Mouse (Mus musculus) right cerebral cortex, postnatal 14 days (tissue): ENCODE measurements around the gene Lmo7.

ENCODE experiments used
- DNase-seq: peaks from one replicate; pipeline ENCODE4 v3.0.0; 2022

Gene Lmo7

GRCm38 (mm10) chr14:101780016-101780415, 50.3 kb downstream of the Lmo7 start:
- DNase-seq = no peak

DNA sequence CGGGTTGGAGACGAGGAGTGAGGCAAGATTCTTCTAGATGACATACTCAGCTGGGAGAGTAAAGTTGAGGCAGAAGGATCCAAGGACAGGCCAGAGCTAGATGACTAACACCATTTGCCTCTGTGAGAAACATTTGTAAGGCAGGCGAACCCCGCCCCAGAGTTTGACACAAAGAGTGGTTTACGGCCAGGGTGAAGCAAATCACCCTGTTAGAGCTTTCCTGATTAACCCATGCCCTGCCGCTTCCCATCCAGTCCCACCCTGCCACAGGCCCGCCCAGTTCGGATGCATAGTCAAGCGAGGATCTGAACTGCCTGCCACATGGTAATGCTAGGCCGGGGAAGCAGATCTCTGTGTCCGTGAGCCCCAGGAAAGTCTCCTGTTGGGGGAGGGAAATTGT, 51.5 kb downstream of the Lmo7 start:
- DNase-seq = no peak

GRCm38 (mm10) chr14:101781943-101782510, 52.3 kb downstream of the Lmo7 start:
- no peak for DNase-seq

GRCm38 (mm10) chr14:101784315-101784945, 54.7 kb downstream of the Lmo7 start:
- DNase-seq = no peak

DNA sequence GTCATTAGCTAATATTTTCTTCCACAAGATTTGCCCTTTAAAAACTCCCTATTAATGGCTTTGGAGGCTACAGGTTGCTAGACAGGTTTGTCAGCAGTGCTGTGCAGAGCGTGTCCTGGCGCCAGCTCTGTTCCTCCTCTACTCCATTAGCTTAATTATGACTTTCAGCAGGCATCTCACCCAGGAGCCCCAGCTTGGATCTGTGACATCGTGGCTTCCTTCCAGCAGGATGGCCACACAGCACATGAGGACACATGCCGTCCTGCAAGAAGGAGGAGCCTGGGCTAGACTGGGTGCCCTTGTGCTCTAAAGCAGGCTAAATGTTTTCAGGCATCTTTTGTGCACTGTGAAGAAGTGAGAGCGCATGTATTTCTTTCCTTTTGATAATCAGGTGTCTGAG, 58.1 kb downstream of the Lmo7 start:
- DNase-seq = no peak

DNA sequence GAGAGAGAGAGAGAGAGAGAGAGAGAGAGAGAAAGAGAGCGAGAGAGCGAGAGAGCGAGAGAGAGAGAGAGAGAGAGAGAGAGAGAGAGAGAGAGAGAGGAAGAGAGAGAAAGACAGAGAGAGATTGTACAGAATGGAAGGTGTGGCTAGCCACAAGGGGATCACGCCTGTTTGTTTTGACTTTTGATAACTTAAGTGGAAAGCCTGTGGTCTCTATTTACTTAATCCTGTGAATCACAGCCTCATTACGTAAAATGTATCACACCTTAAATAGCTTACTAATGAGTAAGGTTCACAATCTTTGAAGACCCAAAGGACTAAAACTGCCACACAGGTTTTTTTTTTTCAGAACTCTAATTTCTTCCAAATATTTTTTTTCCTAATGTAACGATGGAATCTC, 58.7 kb downstream of the Lmo7 start:
- DNase-seq = no peak

DNA sequence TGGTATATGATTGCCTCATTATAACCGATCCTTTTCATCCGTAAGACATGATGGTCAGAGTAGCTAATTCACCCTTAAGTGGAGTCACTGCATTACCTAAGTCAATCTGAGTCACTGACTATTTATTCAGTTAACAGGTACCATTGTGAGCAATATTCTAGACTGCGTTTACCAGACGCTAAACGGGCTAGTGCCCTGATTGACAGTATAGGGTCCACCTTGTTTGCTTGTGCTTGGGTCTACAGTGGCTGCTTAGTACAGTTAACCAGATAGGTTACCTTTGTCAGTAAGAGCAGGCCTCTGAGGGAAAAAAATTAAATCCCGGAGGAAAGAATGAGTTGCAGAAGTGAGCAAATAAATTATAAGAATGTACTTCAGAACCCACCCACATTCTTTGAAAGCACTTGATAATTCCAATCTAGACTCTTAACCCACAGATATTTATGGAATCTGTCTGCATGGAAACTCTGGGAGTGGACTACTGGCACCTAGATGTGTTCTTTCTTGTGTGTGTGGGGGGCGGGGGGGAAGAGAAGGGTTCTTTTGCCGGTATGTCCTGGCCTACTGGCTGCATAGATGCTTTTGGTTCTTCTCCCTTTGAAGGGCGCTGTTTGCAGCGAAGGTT, 64.9 kb downstream of the Lmo7 start:
- DNase-seq = no peak

DNA sequence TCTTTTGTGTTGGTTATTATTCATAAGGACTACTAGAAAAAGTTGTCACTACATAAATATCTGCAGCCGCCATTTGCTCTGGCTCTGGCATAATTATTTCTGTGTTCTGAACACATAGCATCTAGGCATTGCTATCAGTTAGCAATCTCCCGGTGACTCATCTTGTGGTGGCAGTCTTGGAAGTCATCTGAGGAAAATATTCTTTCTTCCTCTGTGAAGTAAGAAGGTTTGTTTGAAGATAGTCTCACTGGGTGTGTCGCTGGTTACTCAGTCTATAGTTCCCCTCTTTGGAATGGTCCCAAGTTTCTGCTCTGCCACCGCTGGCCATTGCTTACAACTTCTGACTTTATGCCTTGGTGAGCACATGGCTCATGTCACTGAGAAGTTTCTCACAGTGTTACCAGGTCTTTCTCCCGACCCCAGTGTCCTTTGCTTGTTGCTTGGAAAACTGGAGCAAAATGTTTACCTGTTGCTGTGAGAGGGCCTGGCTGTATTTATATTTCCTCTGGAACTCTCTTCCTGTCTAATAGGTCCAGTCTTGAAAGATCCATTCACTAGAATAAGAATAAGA, 68.3 kb downstream of the Lmo7 start:
- no peak for DNase-seq

- DNase-seq = no peak
Measured at GRCm38 (mm10) chr14:101798766-101799165, 69.0 kb downstream of the Lmo7 start.

- no peak for DNase-seq
Measured at GRCm38 (mm10) chr14:101801674-101802073, 71.9 kb downstream of the Lmo7 start.

- no peak for DNase-seq
Measured at GRCm38 (mm10) chr14:101804119-101804518, 74.4 kb downstream of the Lmo7 start.

GRCm38 (mm10) chr14:101804562-101805327, 75.0 kb downstream of the Lmo7 start:
- DNase-seq = no peak

- no peak for DNase-seq
Measured at GRCm38 (mm10) chr14:101805328-101805697, 75.6 kb downstream of the Lmo7 start.

- DNase-seq = no peak
Measured at GRCm38 (mm10) chr14:101806058-101806457, 76.3 kb downstream of the Lmo7 start.

DNA sequence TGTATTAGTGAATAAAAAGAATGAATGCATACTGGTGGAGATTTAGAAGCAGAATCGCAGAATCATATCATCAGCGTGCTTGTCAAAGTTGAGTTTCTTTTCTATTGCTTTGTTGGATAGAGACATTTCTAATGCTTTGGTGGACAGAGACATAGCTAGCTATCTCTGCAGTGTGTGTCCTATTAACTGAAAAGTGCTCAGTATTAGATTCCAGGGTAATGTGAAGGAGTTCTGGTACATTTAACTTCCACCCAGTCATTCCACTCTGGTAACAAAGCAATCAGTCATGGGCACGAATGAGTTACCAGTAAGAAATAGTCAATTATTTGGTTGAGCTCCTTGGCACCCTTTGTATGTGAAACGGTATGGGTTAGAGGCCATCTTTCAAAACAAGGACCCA, 76.8 kb downstream of the Lmo7 start:
- no peak for DNase-seq

- no peak for DNase-seq
Measured at GRCm38 (mm10) chr14:101816450-101816849, 86.7 kb downstream of the Lmo7 start.

DNA sequence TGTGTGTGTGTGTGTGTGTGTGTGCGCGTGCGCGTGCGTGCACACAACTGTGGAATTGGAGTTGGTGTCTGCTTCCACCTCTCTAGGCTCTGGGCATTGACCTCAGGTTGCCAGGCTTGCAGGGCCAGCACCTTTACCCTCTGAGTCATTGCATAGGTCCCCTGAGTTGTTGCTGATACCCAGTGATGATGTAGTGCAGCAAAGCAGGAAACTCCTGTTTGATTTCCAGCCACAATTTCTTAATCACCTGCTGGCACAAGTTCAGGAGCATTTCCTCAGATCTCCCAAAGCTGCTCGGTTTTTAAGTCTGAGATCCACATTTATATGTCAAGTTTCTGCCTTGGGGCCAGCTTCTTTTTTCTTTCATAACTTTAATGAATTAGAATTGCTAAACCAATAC, 92.6 kb downstream of the Lmo7 start:
- DNase-seq = no peak

DNA sequence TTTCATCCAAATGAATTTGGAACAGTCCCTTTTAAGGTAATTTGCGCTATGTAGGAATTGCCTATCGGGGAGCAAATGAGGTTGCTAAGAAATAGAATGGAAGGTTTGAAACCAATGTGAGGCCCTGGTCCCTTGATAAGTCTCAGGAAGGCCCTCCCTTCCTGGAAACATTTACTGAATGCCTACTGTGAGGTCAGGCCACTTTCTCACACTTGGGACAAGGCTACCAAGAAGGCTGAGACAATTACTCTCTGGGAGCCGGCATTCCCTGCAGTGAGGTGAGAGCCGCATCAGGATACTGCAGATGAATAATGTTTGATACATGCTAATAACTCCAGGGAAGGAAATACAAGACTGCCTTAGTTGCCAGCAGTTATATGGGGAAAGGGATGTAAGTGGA, 93.1 kb downstream of the Lmo7 start:
- DNase-seq = no peak

- no peak for DNase-seq
Measured at GRCm38 (mm10) chr14:101829676-101830075, 99.9 kb downstream of the Lmo7 start.

DNA sequence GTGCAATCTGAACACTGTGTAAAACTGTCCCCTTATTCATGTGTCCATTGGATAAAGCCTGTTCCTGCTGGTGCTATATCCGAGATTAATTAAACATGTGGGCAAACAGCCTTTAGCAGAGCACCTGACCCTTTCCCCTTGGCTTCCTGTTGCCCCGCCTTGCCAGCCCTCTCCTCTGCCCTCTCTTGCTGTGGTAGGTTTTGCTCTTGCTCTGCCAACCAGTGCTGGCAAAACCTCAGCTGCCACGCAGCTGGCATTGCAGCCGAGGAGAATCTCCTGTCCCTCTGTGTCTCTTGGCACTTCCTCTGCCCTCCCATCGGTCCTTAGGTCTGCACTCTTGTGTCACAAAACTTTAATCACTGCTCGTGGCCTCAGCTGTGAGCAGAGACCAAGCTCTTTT, 100.4 kb downstream of the Lmo7 start:
- DNase-seq = no peak

DNA sequence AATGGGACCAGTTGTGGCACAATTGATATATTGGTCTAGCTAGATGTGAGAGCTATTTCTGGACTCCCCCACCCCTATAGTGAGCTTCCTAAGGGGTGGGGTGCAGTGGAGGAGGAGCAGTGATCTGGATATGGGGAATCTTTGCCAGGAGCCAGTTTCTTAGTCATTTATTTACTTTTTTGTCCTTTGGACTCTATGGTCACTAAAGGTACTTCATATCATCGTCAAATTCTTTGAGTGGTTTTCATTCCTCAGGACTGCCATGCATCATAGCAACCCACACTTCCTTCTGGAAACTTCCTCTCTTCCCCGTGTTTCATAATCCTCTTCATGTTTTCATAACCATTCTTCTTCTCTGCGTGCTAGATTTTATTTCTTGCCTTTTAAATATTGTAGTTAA, 104.4 kb downstream of the Lmo7 start:
- DNase-seq = no peak

DNA sequence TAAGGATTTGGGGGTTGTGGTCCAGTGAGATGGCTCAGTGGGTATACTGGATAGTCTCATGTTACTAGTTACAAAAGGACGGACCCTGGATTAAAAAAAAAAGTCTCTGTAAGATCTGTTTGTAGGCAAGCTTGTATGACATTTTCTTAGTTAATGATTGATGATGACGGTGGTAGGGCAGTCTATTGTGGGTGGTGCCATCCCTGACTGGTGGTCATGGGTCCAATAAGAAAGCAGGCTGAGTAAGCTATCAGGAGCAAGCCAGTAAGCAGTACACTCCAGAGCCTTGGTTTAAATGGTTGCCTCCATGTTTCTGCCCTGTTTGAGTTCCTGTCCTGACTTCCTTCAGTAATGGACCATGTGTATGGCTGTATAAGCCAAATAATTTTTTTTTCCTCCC, 106.6 kb downstream of the Lmo7 start:
- no peak for DNase-seq

GRCm38 (mm10) chr14:101837176-101837575, 107.4 kb downstream of the Lmo7 start:
- DNase-seq = peak; percentile 8
